Mouse (Mus musculus) adrenal gland, postnatal 4 days (tissue): ENCODE measurements at regions not wholly inside any gene's neighbourhood (a gene's known extent, or its start where the extent isn't known, plus 50 kb on each side); places are given as distances from the start of the nearest gene placed in this dataset.

Experiments used
- DNase-seq, 2 experiments: peaks; one replicate each; pipeline ENCODE4 v3.0.0; 2021 to 2022; ENCODE audit warnings: low spot score in 2 of 2, mixed read lengths in 2 of 2

GRCm38 (mm10) chr11:39733434-39734076, 961.4 kb downstream of the Mat2b start:
- no peak for DNase-seq

GRCm38 (mm10) chr11:39723621-39724020, 971.4 kb downstream of the Mat2b start:
- DNase-seq: no peak

GRCm38 (mm10) chr11:39678521-39678920, 1016.5 kb downstream of the Mat2b start:
- DNase-seq: no peak

GRCm38 (mm10) chr11:39653595-39653994, 1041.4 kb downstream of the Mat2b start:
- DNase-seq: no peak

GRCm38 (mm10) chr11:39619356-39619755, 1075.6 kb downstream of the Mat2b start:
- DNase-seq: no peak

GRCm38 (mm10) chr11:39615843-39616242, 1079.2 kb downstream of the Mat2b start:
- DNase-seq: no peak

GRCm38 (mm10) chr11:39596479-39596878, 1098.5 kb downstream of the Mat2b start:
- DNase-seq: no peak

- DNase-seq: peak; percentile 9 to 14
Measured at GRCm38 (mm10) chr11:39588641-39589385, 1106.2 kb downstream of the Mat2b start.

GRCm38 (mm10) chr11:39558287-39558686, 1136.7 kb downstream of the Mat2b start:
- DNase-seq: no peak

GRCm38 (mm10) chr11:39550066-39550465, 1144.9 kb downstream of the Mat2b start:
- no peak for DNase-seq

- DNase-seq: no peak
Measured at GRCm38 (mm10) chr11:39524866-39525649, 1169.9 kb downstream of the Mat2b start.

GRCm38 (mm10) chr11:39495253-39495652, 1199.8 kb downstream of the Mat2b start:
- no peak for DNase-seq

GRCm38 (mm10) chr11:39477136-39477535, 1217.9 kb downstream of the Mat2b start:
- no peak for DNase-seq

- no peak for DNase-seq
Measured at GRCm38 (mm10) chr11:39453329-39453952, 1241.6 kb downstream of the Mat2b start.

- DNase-seq: no peak
Measured at GRCm38 (mm10) chr11:39446374-39446773, 1248.6 kb downstream of the Mat2b start.

GRCm38 (mm10) chr11:39411691-39412090, 1283.3 kb downstream of the Mat2b start:
- no peak for DNase-seq

- DNase-seq: no peak
Measured at GRCm38 (mm10) chr11:39411182-39411581, 1283.8 kb downstream of the Mat2b start.

GRCm38 (mm10) chr11:39364827-39365226, 1330.2 kb downstream of the Mat2b start:
- DNase-seq: no peak

- DNase-seq: no peak
Measured at GRCm38 (mm10) chr11:39350616-39351015, 1344.4 kb downstream of the Mat2b start.
